ENCODE assay signal across 12 mouse cellular contexts in the genomic region with DNA sequence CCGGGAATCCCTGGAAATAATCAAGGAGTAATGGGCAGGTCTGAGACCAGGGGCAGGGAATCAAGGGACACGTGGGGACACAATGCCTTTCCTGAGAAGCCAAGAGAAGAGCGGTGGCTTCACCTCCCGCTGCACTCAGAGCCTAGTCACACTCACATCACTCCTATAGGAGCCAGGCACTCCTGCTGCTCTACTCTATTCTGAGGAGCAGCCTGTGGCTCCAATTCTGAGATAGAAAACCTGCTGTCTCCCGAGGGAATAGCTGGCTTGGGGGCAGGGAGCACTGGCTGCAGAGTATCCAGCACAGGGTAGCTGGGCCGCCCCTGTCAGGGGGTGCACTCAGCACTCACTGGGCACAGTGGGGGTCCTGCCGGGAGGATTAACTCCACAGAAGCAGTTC. TPM values are rescaled to one million over a fixed set of nuclear protein-coding genes. Genes with fewer than 3 reads are reported as not detected.
DNase-seq lines count a peak whose midpoint lies in the region; ATAC-seq and TF ChIP-seq lines count a peak whose summit lies in the region.
"Had no signal": no experiment of that assay in that cellular context is flagged by ENCODE, and none has a peak within 500 bp of the region (broad histone marks: within the 10 kb centered on the region; RNA-seq: fewer than 3 reads in every experiment).

No protein-coding gene starts in this region.

- no peak for TF ChIP-seq CTCF in stomach, postnatal 0 days (IDR thresholded peaks at IDR 0.05; ENCODE audit: low read depth)

- 38% methylated on average over 7 of the region's 7 CpGs for WGBS in hindbrain, embryonic 12.5 days
- 29% methylated on average over 7 of the region's 7 CpGs for WGBS in hindbrain, embryonic 16.5 days
- 63% methylated on average over 7 of the region's 7 CpGs for WGBS in stomach, embryonic 16.5 days
- 68% methylated on average over 7 of the region's 7 CpGs for WGBS in stomach, postnatal 0 days

- H3K36me3 ChIP-seq in hindbrain, embryonic 12.5 days, result peaks cover 52% of the 10 kb centered on the region
- H3K36me3 ChIP-seq in hindbrain, embryonic 16.5 days (ENCODE audit: control insufficient read depth, insufficient read depth, low read length), result 0 out of 2 replicates have a peak, but pooled peaks cover 4% of the 10 kb centered on the region
- peaks cover 3% of the 10 kb centered on the region; the same call in 1 of the 2 replicates for H3K36me3 ChIP-seq in stomach, embryonic 16.5 days (ENCODE audit: control insufficient read depth, insufficient read depth, low read length)
- H3K36me3 ChIP-seq in stomach, postnatal 0 days (ENCODE audit: control insufficient read depth, insufficient read depth, low read length), result peaks cover 5% of the 10 kb centered on the region; the same call in 1 of the 2 replicates
- H3K36me3 ChIP-seq: liver, embryonic 15.5 days had no signal

- peak overlapping the region; percentile 27 for H3K4me2 ChIP-seq in hindbrain, embryonic 12.5 days (replicated peaks)
- no peak overlapping the region for H3K4me2 ChIP-seq in hindbrain, embryonic 16.5 days (ENCODE audit: low read length)
- H3K4me2 ChIP-seq in stomach, embryonic 16.5 days (ENCODE audit: low read depth, low read length), result no peak overlapping the region
- no peak overlapping the region for H3K4me2 ChIP-seq in stomach, postnatal 0 days (replicated peaks; ENCODE audit: low read depth)
- H3K4me2 ChIP-seq: embryonic facial prominence, embryonic 12.5 days; limb, embryonic 13.5 days; liver, embryonic 15.5 days had no signal

- peaks cover 98% of the 10 kb centered on the region for H3K4me1 ChIP-seq in hindbrain, embryonic 12.5 days
- peaks cover 64% of the 10 kb centered on the region for H3K4me1 ChIP-seq in hindbrain, embryonic 16.5 days (ENCODE audit: control insufficient read depth, insufficient read depth, low read depth, low read length)
- H3K4me1 ChIP-seq in stomach, embryonic 16.5 days (ENCODE audit: control insufficient read depth, insufficient read depth, low read length), result peaks cover 65% of the 10 kb centered on the region
- peaks cover 16% of the 10 kb centered on the region for H3K4me1 ChIP-seq in stomach, postnatal 0 days (replicated peaks; ENCODE audit: control insufficient read depth, insufficient read depth)

- no peaks in the 10 kb centered on the region for H3K9me3 ChIP-seq in hindbrain, embryonic 12.5 days (replicated peaks)
- H3K9me3 ChIP-seq in hindbrain, embryonic 16.5 days (ENCODE audit: control insufficient read depth, low read length), result no peaks in the 10 kb centered on the region
- no peaks in the 10 kb centered on the region for H3K9me3 ChIP-seq in stomach, embryonic 16.5 days (replicated peaks; ENCODE audit: control insufficient read depth, low read length)
- no peaks in the 10 kb centered on the region for H3K9me3 ChIP-seq in stomach, postnatal 0 days (ENCODE audit: control insufficient read depth, low read length)
- H3K9me3 ChIP-seq: embryonic facial prominence, embryonic 12.5 days; limb, embryonic 13.5 days; liver, embryonic 15.5 days had no signal

- H3K27me3 ChIP-seq in hindbrain, embryonic 12.5 days, result no peaks in the 10 kb centered on the region
- no peaks in the 10 kb centered on the region for H3K27me3 ChIP-seq in hindbrain, embryonic 16.5 days (replicated peaks; ENCODE audit: control insufficient read depth, insufficient read depth, low read length)
- H3K27me3 ChIP-seq in stomach, embryonic 16.5 days (ENCODE audit: control insufficient read depth, insufficient read depth, low read length), result no peaks in the 10 kb centered on the region
- H3K27me3 ChIP-seq in stomach, postnatal 0 days (ENCODE audit: control insufficient read depth, insufficient read depth, low read length), result no peaks in the 10 kb centered on the region
- H3K27me3 ChIP-seq: embryonic facial prominence, embryonic 12.5 days; limb, embryonic 13.5 days had no signal

- ATAC-seq in hindbrain, embryonic 12.5 days (ENCODE audit: low FRiP score), result no peak
- ATAC-seq in hindbrain, embryonic 16.5 days, result no peak
- ATAC-seq in stomach, embryonic 16.5 days (ENCODE audit: insufficient read depth, low FRiP score), result no peak
- ATAC-seq in stomach, postnatal 0 days (ENCODE audit: low FRiP score, low TSS enrichment), result no peak

- H3K4me3 ChIP-seq in hindbrain, embryonic 12.5 days, result no peak overlapping the region
- no peak overlapping the region for H3K4me3 ChIP-seq in hindbrain, embryonic 16.5 days (ENCODE audit: low read length)
- H3K4me3 ChIP-seq in stomach, embryonic 16.5 days (replicated peaks; ENCODE audit: low read length), result no peak overlapping the region
- no peak overlapping the region for H3K4me3 ChIP-seq in stomach, postnatal 0 days (ENCODE audit: low read depth, low read length)
- H3K4me3 ChIP-seq: embryonic facial prominence, embryonic 12.5 days; heart, adult 2 months; limb, embryonic 13.5 days; liver, embryonic 15.5 days had no signal

- TF ChIP-seq EP300 in stomach, postnatal 0 days (optimal IDR thresholded peaks at IDR 0.05), result no peak

- peak; percentile 24 to 25 for DNase-seq in cerebellum, postnatal 25 days
- no peak for DNase-seq in cerebellum, adult 11 months
- no peak for DNase-seq in stomach, postnatal 0 days (ENCODE audit: low spot score)
- no peak for DNase-seq in embryo, embryonic 11 days
- DNase-seq: heart, adult 2 months; heart, postnatal 14 days had no signal

- H3K9ac ChIP-seq in hindbrain, embryonic 12.5 days, result 0 out of 2 replicates have a peak overlapping the region, but pooled peaks have one; percentile 28
- H3K9ac ChIP-seq in hindbrain, embryonic 16.5 days (ENCODE audit: low read depth, low read length), result no peak overlapping the region
- peak overlapping the region; percentile 5; the same call in 1 of the 2 replicates for H3K9ac ChIP-seq in stomach, embryonic 16.5 days (ENCODE audit: low read length)
- H3K9ac ChIP-seq in stomach, postnatal 0 days (ENCODE audit: low read length), result no peak overlapping the region
- H3K9ac ChIP-seq: limb, embryonic 13.5 days; liver, embryonic 15.5 days had no signal

- H3K27ac ChIP-seq in hindbrain, embryonic 12.5 days, result no peak overlapping the region
- H3K27ac ChIP-seq in hindbrain, embryonic 16.5 days (ENCODE audit: low read depth, low read length), result no peak overlapping the region
- H3K27ac ChIP-seq in stomach, embryonic 16.5 days (ENCODE audit: low read length), result no peak overlapping the region
- H3K27ac ChIP-seq in stomach, postnatal 0 days (replicated peaks), result no peak overlapping the region
- H3K27ac ChIP-seq: embryonic facial prominence, embryonic 12.5 days; heart, adult 2 months; limb, embryonic 13.5 days; liver, embryonic 15.5 days had no signal

RNA-seq across cellular contexts. Expression of gene Plxna1, which starts 6.8 kb away (rescaled TPM):
- 62.8 and 65.2 TPM in 2 replicates for polyA plus RNA-seq in hindbrain, embryonic 12.5 days (2016; fragmentation: Nextera tagmentation; extraction: Ambion mirVana)
- polyA plus RNA-seq in hindbrain, embryonic 16.5 days (2015; fragmentation: Nextera tagmentation; extraction: Ambion mirVana), result 21.6 and 44.7 TPM in 2 replicates
- 9.3 and 10.0 TPM in 2 replicates for polyA plus RNA-seq in stomach, embryonic 16.5 days (2015; fragmentation: Nextera tagmentation; extraction: Ambion mirVana)
- polyA plus RNA-seq in stomach, postnatal 0 days (2015; fragmentation: Nextera tagmentation; extraction: Ambion mirVana), result 10.3 and 11.5 TPM in 2 replicates

Comparison
In these comparisons a context has a peak if more than half of its experiments do, and no peak if none do; other contexts are left out.
1. DNase-seq: peak in cerebellum, postnatal 25 days (2 of 2); none in cerebellum, adult 11 months (single experiment), stomach, postnatal 0 days (single experiment) and embryo, embryonic 11 days (single experiment).
2. H3K9ac ChIP-seq: peak in hindbrain, embryonic 12.5 days (single experiment) and stomach, embryonic 16.5 days (single experiment); none in hindbrain, embryonic 16.5 days (single experiment) and stomach, postnatal 0 days (single experiment).